Mouse (Mus musculus) brain, embryonic 14.5 days (tissue): ENCODE measurements around the gene Naxd.

Source experiments
- CTCF ChIP-seq: fragments of 200-500 bp; IDR thresholded peaks from 2 replicates; pipeline ENCODE4 v1.5.1; 2012; ENCODE audit warnings: inconsistent platforms, mild to moderate bottlenecking, moderate library complexity, borderline replicate concordance; ENCODE audit not compliant: insufficient read depth, insufficient read length; ENCODE audit errors: extremely low read depth
- POLR2A ChIP-seq: fragments of 200-500 bp; IDR thresholded peaks from 2 replicates; pipeline ENCODE4 v1.6.1; 2012; ENCODE audit warnings: mild to moderate bottlenecking, inconsistent platforms, borderline replicate concordance; ENCODE audit not compliant: poor library complexity, insufficient read depth, insufficient read length, severe bottlenecking; ENCODE audit errors: extremely low read depth

GRCm38 (mm10) chr8:11555720-11556591, 58.6 kb downstream of the Naxd start:
- TF ChIP-seq CTCF (no peak), POLR2A (peak; percentile 93)
